Mouse (Mus musculus) yolk sac, embryonic 10.5 days (tissue): ENCODE measurements around the gene Por.

Source experiments
- DNase-seq: peaks from one replicate; pipeline ENCODE4 v3.0.0-alpha.2; 2017; ENCODE audit warnings: low spot score

The Por gene

GRCm38 (mm10) chr5:135669741-135670275 is at the start of gene Por:
Por (plus strand) TSS chr5:135670033.
- no peak for DNase-seq

DNA sequence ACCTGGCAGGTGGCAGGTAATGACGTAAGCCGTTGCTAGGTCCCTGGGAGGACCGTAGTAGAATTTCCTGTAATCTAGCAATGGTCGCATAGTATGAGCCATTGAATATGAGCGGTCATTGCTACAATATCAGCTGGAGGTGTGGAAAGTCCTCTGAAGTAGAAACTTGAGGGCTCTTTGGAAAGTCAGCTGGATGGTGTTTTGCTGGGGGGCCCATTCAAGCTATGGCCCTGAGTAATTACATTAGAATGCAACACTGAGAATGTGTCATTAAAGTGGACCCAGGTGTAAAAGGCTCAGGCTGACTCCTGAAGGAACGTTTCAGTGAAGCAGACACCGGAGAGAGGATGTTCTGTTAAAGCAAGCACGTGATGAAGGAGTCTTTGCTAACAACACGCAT is 49.3 kb upstream of the Por start:
- DNase-seq, result no peak

DNA sequence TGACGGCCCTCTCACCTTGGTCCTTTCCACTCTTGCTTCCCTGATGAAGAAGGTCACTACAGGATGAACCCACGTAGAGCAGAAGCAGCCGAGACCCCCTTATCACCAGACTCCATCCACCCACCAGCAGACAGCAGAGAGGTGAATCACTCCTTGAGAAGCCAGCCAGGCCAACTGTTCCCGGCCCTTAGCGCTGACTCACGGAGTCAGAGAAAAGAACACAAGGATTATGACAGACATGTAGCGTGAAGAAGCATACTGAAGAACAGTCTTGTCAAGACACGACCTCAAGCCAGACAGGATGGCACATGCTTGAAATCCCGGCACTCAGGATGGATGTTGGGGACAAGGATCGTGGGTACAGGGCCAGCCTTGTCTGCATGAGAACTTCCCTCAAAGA is 48.1 kb upstream of the Por start:
- no peak for DNase-seq

DNA sequence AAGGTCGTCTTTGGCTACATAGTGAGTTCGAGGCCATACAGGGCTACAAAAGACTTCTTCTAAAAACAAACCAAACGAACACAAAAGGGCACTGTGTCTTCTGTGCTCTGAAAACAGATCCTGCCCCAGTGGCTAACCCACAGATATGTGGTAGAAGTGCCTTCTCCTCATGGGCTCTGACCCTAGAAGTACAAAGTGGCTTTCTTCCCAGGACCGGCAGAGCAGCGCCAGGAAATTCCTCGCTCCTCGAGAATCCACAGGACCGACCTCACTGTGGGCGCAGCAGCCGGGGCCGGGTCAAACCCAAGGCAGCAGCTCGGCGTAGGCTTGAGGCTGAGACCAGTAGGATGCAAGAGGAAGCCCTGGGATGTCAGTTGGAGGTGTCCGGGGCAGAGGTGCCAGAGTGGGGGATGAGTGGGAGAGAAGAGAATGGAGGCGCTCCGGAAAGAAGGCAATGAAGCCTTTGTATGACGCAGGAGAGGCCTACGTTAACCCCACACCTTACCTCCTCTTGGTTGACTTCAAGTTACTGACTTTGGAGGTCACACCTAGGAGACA is 46.7 kb upstream of the Por start:
- no peak for DNase-seq

DNA sequence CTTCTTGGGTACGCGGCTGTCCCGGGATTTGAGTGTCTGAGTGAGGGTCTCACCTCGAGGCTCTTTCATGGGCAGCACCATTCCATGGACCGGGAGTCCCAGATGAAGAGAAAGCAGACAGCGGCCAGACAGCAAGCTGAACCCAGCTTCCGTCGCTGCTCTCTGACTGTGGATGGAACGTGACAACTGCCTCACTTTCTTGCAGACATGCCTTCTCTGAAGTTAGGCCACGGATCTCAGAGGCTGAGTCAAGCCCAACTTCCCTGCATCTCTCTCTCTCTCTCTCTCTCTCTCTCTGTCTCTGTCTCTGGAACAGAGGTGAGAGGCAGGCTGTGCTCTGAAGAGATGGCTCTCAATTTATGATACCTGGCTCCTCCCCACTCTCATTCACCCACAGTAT is 40.9 kb upstream of the Por start:
- DNase-seq, result no peak

DNA sequence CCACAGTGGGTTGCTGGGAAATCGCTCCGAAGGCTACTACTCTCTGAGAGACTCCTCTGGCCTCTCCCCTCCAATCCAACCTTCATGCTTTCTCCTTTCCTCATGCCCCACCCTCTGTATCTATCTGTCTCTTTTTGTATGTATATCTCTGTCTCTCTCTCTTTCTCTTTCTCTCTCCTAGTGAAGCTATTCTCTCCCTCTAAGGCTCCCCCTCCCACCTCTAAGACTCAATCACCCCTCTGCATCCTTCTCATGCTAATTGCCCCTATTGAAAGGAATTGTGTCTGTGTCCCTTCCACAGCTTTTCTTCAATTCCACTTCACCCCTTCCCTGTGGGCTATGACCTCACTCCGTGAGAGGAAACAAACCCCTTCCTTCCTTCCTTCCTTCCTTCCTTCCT is 40.4 kb upstream of the Por start:
- no peak for DNase-seq

DNA sequence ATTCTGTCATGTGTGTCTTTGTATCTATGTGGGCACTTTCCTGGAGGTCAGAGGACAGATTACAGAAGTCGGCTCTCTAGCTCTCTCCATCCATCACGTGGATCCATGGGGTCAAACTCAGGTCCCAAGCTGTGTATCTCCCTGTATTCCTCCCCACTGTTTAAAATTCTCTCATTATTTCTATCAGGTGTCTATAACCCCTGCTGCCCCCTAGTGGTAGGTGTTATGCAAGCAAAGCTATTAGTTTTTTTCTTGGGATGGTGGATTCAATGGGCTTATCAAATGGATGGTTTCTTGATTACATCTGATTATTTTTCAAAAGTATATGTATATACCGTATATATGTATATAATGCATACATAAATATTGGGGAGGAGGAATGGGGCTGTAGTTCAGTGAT is 39.2 kb upstream of the Por start:
- DNase-seq, result no peak

- peak; percentile 98 for DNase-seq
These were observed 37.6 kb upstream of the Por start, which contains the start of gene Rhbdd2 for GRCm38 (mm10) chr5:135632117-135632796. Rhbdd2 (plus strand) TSS chr5:135632618.

- DNase-seq, result no peak
These were observed 37.1 kb upstream of the Por start for GRCm38 (mm10) chr5:135632797-135633144.

DNA sequence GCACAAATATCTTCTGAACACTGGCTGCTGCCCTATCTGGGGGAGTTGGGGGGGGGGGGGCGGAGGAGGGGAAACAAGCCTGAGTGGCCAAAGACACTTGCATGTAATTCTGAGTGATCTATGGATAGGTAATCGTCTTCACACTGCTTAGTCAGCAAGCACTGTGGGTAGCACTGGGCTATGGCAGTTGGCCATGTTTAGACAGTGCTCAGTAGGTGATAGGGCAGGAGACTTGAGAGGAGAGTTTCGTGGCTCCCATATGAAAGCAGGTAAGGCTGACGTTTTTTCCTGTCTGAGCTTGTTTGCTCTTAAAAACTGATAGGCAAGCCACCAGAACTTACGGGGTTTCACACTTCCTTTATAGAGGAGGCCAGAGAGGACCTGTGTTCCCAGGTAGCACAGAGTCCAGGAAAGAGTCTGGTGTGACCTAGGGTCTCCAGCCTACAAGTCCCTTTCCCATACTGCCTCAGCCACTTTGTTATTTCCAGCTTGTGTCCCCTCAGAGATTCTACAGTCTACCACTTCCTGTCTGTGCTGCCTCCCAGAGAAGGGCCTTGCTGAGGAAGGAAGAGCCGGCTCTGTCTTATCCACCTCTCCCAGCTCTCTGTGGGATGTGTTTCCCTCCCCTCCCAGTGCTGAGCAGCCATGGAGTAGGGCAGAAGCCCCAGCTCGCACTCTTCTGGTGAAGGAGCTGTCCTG is 29.9 kb upstream of the Por start:
- no peak for DNase-seq

DNA sequence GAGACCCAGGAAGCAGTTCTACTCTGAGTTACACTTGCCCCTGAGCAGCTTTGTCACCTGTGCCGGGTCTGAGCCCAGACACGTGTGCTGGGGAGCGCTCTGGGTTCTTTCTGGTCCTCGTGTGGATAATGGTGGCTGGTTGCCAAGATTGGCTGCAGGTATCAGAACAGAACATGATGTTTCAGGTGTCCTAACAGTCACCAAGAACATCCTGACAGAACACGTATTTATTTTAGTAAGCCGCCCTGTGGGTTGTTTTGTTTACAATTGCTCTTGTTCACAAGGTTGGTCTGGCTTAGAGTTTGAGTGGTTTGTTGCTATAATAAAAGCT is 29.4 kb upstream of the Por start:
- DNase-seq, result no peak

- DNase-seq, result no peak
These were observed 28.8 kb upstream of the Por start for GRCm38 (mm10) chr5:135641028-135641427.

DNA sequence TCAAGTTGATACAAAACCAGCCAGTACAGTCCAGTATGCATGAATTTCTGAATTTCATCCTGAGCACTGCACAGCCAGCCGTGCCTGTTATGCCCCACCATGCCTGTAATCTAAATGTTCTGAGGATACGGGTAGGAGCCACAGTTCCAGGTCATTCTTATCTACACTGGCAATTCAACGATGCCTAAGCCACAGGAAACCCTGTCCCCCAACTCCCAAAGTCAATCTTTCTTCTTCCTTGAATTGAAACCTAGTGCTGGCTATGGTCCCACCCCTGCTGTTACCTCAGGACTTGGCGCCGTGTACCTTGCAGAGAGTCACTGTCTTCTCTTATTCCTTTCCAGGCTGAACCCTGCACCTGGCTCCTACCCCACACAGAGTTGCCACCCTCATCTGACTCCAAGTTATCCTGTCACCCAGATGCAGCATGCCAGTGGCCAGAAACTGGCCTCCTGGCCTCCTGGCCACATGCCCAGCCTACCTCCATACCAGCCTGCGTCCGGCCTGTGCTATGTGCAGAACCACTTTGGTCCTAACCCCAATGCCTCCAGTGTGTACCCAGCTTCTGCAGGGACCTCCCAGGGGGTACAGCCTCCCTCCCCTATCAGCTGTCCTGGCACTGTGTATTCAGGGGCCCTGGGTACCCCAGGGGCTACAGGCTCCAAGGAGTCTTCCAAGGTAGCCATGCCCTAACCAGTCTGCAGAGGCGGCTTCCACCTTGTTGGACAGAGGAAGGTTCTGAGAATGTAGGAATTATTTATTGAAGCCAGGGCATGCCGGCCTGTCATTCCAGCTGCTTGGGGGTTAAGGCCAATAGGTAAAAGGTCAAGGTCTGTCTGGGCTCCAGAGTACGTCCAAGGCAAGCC is 26.9 kb upstream of the Por start:
- no peak for DNase-seq

DNA sequence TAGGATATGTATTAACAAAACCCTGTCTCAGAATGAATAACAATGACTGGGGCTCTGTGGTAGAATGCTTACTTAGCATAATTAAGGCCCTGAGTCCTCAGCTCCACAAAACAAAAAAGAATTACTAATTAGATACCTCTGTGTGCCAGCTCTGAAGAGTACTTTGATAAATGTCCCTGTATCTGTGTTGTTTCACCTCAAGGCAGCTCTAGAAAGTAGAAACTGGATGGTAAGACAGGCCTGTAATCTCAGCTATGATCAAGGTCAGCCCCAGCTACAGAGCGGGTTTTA is 26.3 kb upstream of the Por start:
- no peak for DNase-seq

DNA sequence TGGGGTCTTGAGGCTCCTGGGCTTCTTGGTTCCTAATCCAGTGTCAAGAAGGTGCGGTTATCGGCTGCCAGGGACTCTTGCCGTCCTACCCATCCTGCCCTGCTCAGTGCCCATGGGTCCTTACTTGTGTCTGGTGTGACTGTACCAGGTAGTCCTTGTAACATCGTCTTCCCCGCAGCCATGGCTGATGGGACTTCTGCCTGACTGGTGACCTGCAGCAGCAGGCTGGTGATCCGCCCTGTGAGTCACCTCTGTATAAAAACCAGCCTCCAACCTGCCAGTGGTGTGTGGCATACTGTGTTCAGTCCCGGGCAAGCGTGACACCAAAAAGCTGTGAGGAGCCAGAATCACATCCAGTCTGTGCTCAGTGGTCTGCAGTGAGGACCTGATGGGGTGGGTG is 26.0 kb upstream of the Por start:
- DNase-seq, result no peak

DNA sequence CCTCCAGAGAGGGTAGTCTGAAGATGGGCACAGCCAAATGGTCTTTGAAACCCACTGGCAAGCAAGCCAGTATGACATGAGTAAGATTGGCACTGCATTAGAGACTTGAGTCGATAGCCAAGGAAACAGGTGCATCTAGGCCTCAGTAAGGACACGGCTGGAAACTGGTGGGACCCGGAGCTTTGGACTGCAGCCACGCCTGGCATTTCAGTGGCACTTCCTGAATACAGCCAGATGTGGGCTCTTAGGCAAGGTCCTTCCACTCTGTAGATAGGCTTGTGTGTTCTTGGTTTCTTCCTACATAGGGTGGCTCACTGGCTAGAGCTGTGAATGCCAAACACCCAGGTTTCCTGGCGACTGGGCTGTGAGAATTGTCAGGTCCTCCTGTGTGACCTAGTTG is 24.5 kb upstream of the Por start:
- no peak for DNase-seq

DNA sequence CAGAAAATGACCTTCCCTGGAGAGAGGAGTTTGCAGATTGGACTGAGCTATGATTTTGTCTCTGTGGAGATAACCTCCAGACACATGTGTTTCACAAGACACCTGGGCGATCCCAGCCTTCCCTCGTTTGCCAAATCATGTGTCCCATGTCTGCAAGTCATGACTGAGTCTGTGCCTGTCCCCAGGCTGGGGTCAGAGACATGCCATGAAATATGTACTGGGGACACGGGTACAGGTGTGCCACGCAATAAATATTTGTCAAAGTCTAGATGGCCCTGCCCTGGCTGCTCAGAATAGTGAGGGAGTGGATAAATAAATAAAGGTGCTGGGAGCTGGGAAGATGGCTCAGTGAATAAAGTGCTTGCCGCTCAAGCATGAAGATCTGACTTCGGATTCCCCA is 23.8 kb upstream of the Por start:
- DNase-seq, result no peak

DNA sequence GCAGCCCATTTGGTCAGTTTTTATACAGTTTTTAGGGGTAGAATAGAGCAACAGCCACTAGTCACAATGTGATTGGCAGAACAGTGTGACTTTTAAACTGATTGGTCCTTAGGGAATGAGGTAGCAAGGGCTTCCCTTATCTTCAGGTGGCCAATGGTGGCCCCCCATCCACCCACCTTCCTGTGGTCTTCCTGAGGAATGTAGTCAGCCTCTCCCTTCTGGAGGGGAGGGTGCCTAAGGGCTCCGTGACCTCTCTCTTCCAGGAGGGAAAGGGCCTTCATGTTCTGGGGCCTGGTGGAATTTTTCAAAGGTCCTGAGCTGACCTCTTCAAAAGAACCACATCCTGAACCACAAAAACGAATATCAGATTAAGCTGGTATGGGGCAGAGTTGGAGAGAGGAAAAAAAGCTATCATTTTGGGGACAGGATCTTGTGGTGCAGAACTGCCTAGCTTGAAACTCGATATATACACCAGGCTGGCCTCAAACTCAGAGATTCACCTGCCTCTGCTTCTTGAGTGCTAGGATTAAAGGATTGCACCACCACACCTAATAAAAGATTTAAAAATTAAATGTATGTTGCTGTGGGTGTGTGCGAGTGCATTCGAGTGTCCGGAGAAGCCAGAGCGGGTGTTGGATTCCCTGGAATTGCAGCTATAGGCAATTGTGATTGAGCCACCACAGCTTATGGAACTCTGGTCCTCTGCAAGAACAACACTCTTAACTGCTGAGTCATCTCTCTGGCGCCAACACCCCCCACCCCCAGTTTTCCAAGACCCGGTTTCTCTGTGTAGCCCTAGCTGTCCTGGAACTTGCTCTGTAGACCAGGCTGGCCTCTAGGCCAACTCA is 21.1 kb upstream of the Por start:
- DNase-seq, result no peak

DNA sequence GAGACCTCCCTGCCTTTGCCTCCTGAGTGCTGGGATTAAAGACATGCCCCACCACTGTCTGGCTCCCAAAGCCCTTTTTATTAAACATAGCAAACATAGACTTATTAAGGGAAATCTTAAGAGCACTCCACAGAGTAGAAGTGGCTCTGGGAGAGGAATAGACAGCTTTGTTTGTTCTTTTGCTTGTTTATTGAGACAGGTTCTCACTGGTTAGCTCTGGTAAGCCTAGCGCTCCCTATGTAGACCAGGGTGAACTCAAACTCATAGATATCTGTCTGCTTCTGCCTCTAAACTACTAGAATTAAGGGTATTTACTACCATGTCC is 20.6 kb upstream of the Por start:
- no peak for DNase-seq

DNA sequence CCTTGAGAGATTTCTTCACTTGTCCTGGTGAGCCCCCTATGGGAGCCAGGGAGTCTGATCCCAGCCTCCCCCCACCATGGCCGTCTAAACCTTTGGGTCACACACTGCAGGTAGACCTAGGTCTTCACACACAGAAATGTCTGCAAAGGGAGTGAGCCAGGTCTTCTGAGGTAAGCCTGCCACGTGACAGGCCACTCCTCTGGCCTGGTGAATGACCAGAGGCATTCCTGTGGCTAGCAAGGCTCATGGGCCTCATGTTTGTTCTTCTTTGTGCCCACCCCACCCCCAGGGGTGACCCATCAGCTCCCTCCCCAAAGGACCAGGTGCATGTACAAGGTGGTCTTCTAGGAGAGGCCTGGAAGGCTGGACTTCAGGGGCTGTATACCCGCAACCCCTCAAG is 18.3 kb upstream of the Por start:
- no peak for DNase-seq

GRCm38 (mm10) chr5:135653209-135653608 is 16.6 kb upstream of the Por start:
- no peak for DNase-seq

- DNase-seq, result no peak
These were observed 13.8 kb upstream of the Por start for GRCm38 (mm10) chr5:135656046-135656445.
